Mouse (Mus musculus) heart, embryonic 14.5 days (tissue): ENCODE results near the gene Chadl. TPM values are rescaled to one million over a fixed set of nuclear protein-coding genes. Genes with fewer than 3 reads are reported as not detected.

Experiments
- ATAC-seq: fragments of 200-750 bp; cut with Nextera tagmentation; 2 replicates; pipeline ENCODE4 v1.8.0; 2017; ENCODE audit warnings: low read depth, moderate TSS enrichment; ENCODE audit not compliant: insufficient number of reproducible peaks, insufficient read depth, low FRiP score
- H3K27ac ChIP-seq, 2 experiments: fragments of 200-500 bp in 1 of 2; fragments of 300-500 bp in 1 of 2; sonication (generic) in 1 of 2; replicated peaks in 1 of 2; 2 replicates each; pipeline ENCODE4 v1.5.1; 2012 to 2014; ENCODE audit warnings: low read depth in 2 of 2, low read length in 2 of 2, control low read depth in 1 of 2, mild to moderate bottlenecking in 1 of 2, mixed read lengths in 1 of 2; ENCODE audit not compliant: control insufficient read depth in 1 of 2, insufficient read depth in 1 of 2
- H3K27me3 ChIP-seq: fragments of 300-500 bp; sonication (generic); 2 replicates; pipeline ENCODE4 v1.6.1; 2014; ENCODE audit warnings: mild to moderate bottlenecking, low read length, control low read depth; ENCODE audit not compliant: control insufficient read depth, insufficient read depth
- H3K36me3 ChIP-seq: fragments of 300-500 bp; sonication (generic); 2 replicates; pipeline ENCODE4 v1.6.1; 2014; ENCODE audit warnings: mild to moderate bottlenecking, control low read depth, low read length, mixed read lengths; ENCODE audit not compliant: control insufficient read depth, insufficient read depth
- H3K4me1 ChIP-seq, 2 experiments: fragments of 200-500 bp in 1 of 2; fragments of 300-500 bp in 1 of 2; sonication (generic) in 1 of 2; 2 replicates each; pipeline ENCODE4 v1.6.1; 2012 to 2014; ENCODE audit warnings: low read length in 2 of 2, control low read depth in 1 of 2, mixed read lengths in 1 of 2; ENCODE audit not compliant: control insufficient read depth in 2 of 2, insufficient read depth in 2 of 2
- H3K4me2 ChIP-seq: fragments of 300-500 bp; sonication (generic); 2 replicates; pipeline ENCODE4 v1.6.1; 2014; ENCODE audit warnings: mild to moderate bottlenecking, low read length
- H3K4me3 ChIP-seq, 2 experiments: fragments of 200-500 bp in 1 of 2; fragments of 300-500 bp in 1 of 2; sonication (generic) in 1 of 2; 2 replicates each; pipeline ENCODE4 v1.5.1; 2012 to 2014; ENCODE audit warnings: low read length in 2 of 2, mild to moderate bottlenecking in 2 of 2, control low read depth in 1 of 2, low read depth in 1 of 2, moderate library complexity in 1 of 2; ENCODE audit not compliant: control insufficient read depth in 1 of 2, insufficient read depth in 1 of 2
- H3K9ac ChIP-seq: fragments of 300-500 bp; sonication (generic); 2 replicates; pipeline ENCODE4 v1.6.1; 2014; ENCODE audit warnings: mild to moderate bottlenecking, low read length
- H3K9me3 ChIP-seq: fragments of 300-500 bp; sonication (generic); 2 replicates; pipeline ENCODE4 v1.6.1; 2016; ENCODE audit warnings: low read length, control low read depth; ENCODE audit not compliant: control insufficient read depth
- WGBS: fragments of 180-500 bp; shearing (Covaris S2); extraction: QIAGEN DNeasy Blood & Tissue Kit; methylation state at CpG from one replicate; pipeline ENCODE4 v1.1.7; 2014; 5-methylcytosine and 5-hydroxymethylcytosine counted together
- polyA plus RNA-seq: library from polyadenylated mRNA; unstranded; fragments of >200 nt; fragmentation: Nextera tagmentation; extraction: Ambion mirVana; gene quantifications from 2 replicates; pipeline ENCODE4 v1.2.1, GENCODE M21; 2014

The Chadl gene
- polyA plus RNA-seq, 1 experiment from 2014 or later = 1.3 TPM

- peak; percentile 42; the same call in 1 of the 2 replicates for ATAC-seq
- 45% methylated on average over 3 of the region's 3 CpGs for WGBS
- H3K27me3 ChIP-seq = no peaks in the 10 kb centered on the region
- H3K36me3 ChIP-seq = peaks cover 37% of the 10 kb centered on the region
- no peak overlapping the region for H3K9ac ChIP-seq
- H3K9me3 ChIP-seq = no peaks in the 10 kb centered on the region
- H3K4me1 ChIP-seq = no peaks in the 10 kb centered on the region
- no peak overlapping the region for H3K4me2 ChIP-seq
- H3K4me3 ChIP-seq = no peak overlapping the region
- peak overlapping the region; percentile 1 to 61; a peak in 2 of 4 replicates for H3K27ac ChIP-seq
Measured at GRCm38 (mm10) chr15:81676637-81677036, 20.4 kb downstream of the Chadl start.

GRCm38 (mm10) chr15:81670231-81670640 is 26.9 kb downstream of the Chadl start:
- Histone ChIP-seq H3K9ac (no peak overlapping the region), H3K4me2 (no peak overlapping the region), H3K36me3 (peaks cover 55% of the 10 kb centered on the region), H3K27me3 (no peaks in the 10 kb centered on the region), H3K27ac (no peak overlapping the region), H3K4me1 (no peaks in the 10 kb centered on the region), H3K4me3 (no peak overlapping the region), H3K9me3 (no peaks in the 10 kb centered on the region)
- whole genome bisulfite sequencing = 72% methylated on average over 4 of the region's 4 CpGs
- no peak for ATAC-seq

- Histone ChIP-seq H3K4me3 (no peak overlapping the region), H3K36me3 (peaks cover 38% of the 10 kb centered on the region), H3K9ac (no peak overlapping the region), H3K27me3 (no peaks in the 10 kb centered on the region), H3K27ac (no peak overlapping the region), H3K4me2 (no peak overlapping the region), H3K4me1 (peaks cover 0 to 5% of the 10 kb centered on the region in 2 experiments; a peak in 2 of 4 replicates), H3K9me3 (no peaks in the 10 kb centered on the region)
- ATAC-seq = no peak
- 87% methylated on average over 10 of the region's 10 CpGs for WGBS
Measured at GRCm38 (mm10) chr15:81666957-81667356, 30.1 kb downstream of the Chadl start.

GRCm38 (mm10) chr15:81663697-81664561 is 33.2 kb downstream of the Chadl start, which contains the start of gene L3mbtl2:
Gene L3mbtl2, plus strand, starts transcription at chr15:81663889.
- no peaks in the 10 kb centered on the region for H3K27me3 ChIP-seq
- peak within 1 kb of the TSS; percentile 93 for H3K4me2 ChIP-seq
- WGBS = under 1% methylated on average over 55 of the region's 55 CpGs
- H3K4me3 ChIP-seq = peak within 1 kb of the TSS; percentile 89 to 91
- H3K4me1 ChIP-seq = peaks cover 0 to 5% of the 10 kb centered on the region in 2 experiments; a peak in 2 of 4 replicates
- H3K9ac ChIP-seq = peak within 1 kb of the TSS; percentile 85
- peaks cover 20% of the 10 kb centered on the region for H3K36me3 ChIP-seq
- peak within 1 kb of the TSS in 1 of 2 experiments; percentile 39; a peak in 1 of 4 replicates for H3K27ac ChIP-seq
- H3K9me3 ChIP-seq = no peaks in the 10 kb centered on the region
- peak; percentile 93 for ATAC-seq

- no peak for ATAC-seq
- Histone ChIP-seq H3K9me3 (no peaks in the 10 kb centered on the region), H3K4me1 (peaks cover 0 to 5% of the 10 kb centered on the region in 2 experiments; a peak in 2 of 4 replicates), H3K27me3 (no peaks in the 10 kb centered on the region), H3K9ac (no peak overlapping the region), H3K4me2 (peak overlapping the region; percentile 93), H3K27ac (no peak overlapping the region), H3K36me3 (peaks cover 13% of the 10 kb centered on the region), H3K4me3 (peak overlapping the region; percentile 32 to 91)
- 53% methylated on average over 10 of the region's 10 CpGs for WGBS
Measured at GRCm38 (mm10) chr15:81663281-81663680, 33.8 kb downstream of the Chadl start.

- no peaks in the 10 kb centered on the region for H3K36me3 ChIP-seq
- no peak overlapping the region for H3K9ac ChIP-seq
- H3K27ac ChIP-seq = no peak overlapping the region
- H3K4me3 ChIP-seq = no peak overlapping the region
- no peak overlapping the region for H3K4me2 ChIP-seq
- no peaks in the 10 kb centered on the region for H3K27me3 ChIP-seq
- WGBS = 87% methylated on average over 2 of the region's 2 CpGs
- no peaks in the 10 kb centered on the region for H3K9me3 ChIP-seq
- ATAC-seq = no peak
- peaks cover 0 to 5% of the 10 kb centered on the region in 2 experiments; a peak in 2 of 4 replicates for H3K4me1 ChIP-seq
Measured at GRCm38 (mm10) chr15:81661701-81662100, 35.4 kb downstream of the Chadl start.

GRCm38 (mm10) chr15:81650636-81651035 is 46.5 kb downstream of the Chadl start:
- no peak overlapping the region for H3K27ac ChIP-seq

More at GRCm38 (mm10) chr15:81650636-81651035, 46.5 kb downstream of the Chadl start:
- H3K9ac ChIP-seq = no peak overlapping the region
- WGBS = 89% methylated on average over 7 of the region's 7 CpGs
- H3K9me3 ChIP-seq = no peaks in the 10 kb centered on the region
- H3K4me3 ChIP-seq = no peak overlapping the region
- ATAC-seq = no peak
- peaks cover 65% of the 10 kb centered on the region for H3K36me3 ChIP-seq
- H3K4me2 ChIP-seq = no peak overlapping the region
- H3K27me3 ChIP-seq = no peaks in the 10 kb centered on the region
- no peaks in the 10 kb centered on the region for H3K4me1 ChIP-seq
